Mouse (Mus musculus) T-helper 17 cell (primary cell): Measurements from ENCODE around the gene Git1.

ENCODE experiments used
- in situ Hi-C, 2 experiments: fragments of 300-600 bp; cut with MboI, MseI; formaldehyde crosslinking; loops; 1 replicate in 1 of 2; 2 replicates in 1 of 2; pipeline ENCODE4 v1.15.1; 2025; ENCODE audit warnings: high pct_unique_total_duplicates in 2 of 2

Git1 gene

GRCm38 (mm10) chr11:77499354-77499753 is 6.0 kb downstream of the Git1 start:
- in situ Hi-C loops: loop anchor here in 1 of 2 experiments (10.0 kb wide), 1 partner anchor 1035 kb away; the partner anchor contains the start of genes Ift20 and Tnfaip1

- in situ Hi-C loops: no loop called here
These were observed 7.3 kb downstream of the Git1 start for GRCm38 (mm10) chr11:77500361-77501325.

GRCm38 (mm10) chr11:77501392-77501791 is 8.0 kb downstream of the Git1 start:
- in situ Hi-C loops: no loop called here

GRCm38 (mm10) chr11:77501971-77502370 is 8.6 kb downstream of the Git1 start:
- in situ Hi-C loops: no loop called here

- in situ Hi-C loops: no loop called here
These were observed 9.1 kb downstream of the Git1 start for GRCm38 (mm10) chr11:77502481-77502880.

GRCm38 (mm10) chr11:77503511-77503910 is 10.1 kb downstream of the Git1 start:
- in situ Hi-C loops: no loop called here

GRCm38 (mm10) chr11:77504377-77504776 is 11.0 kb downstream of the Git1 start:
- in situ Hi-C loops: no loop called here

GRCm38 (mm10) chr11:77505291-77505980 is 12.1 kb downstream of the Git1 start:
- in situ Hi-C loops: no loop called here

- in situ Hi-C loops: no loop called here
These were observed 12.9 kb downstream of the Git1 start for GRCm38 (mm10) chr11:77506273-77506672.

- in situ Hi-C loops: no loop called here
These were observed 13.6 kb downstream of the Git1 start for GRCm38 (mm10) chr11:77506941-77507340.

GRCm38 (mm10) chr11:77507426-77507825 is 14.1 kb downstream of the Git1 start:
- in situ Hi-C loops: no loop called here

GRCm38 (mm10) chr11:77508068-77509021 is 15.0 kb downstream of the Git1 start:
- in situ Hi-C loops: no loop called here

- in situ Hi-C loops: no loop called here
These were observed 18.0 kb downstream of the Git1 start for GRCm38 (mm10) chr11:77511336-77511735.

GRCm38 (mm10) chr11:77512891-77513810 is 19.8 kb downstream of the Git1 start:
- in situ Hi-C loops: no loop called here

GRCm38 (mm10) chr11:77513811-77514170 is 20.4 kb downstream of the Git1 start:
- in situ Hi-C loops: no loop called here

GRCm38 (mm10) chr11:77514281-77514831 is 21.0 kb downstream of the Git1 start:
- in situ Hi-C loops: no loop called here

GRCm38 (mm10) chr11:77514832-77515636 is 21.7 kb downstream of the Git1 start, which contains the start of gene Abhd15:
Gene Abhd15, plus strand, starts transcription at chr11:77515121.
- in situ Hi-C loops: no loop called here

- in situ Hi-C loops: no loop called here
These were observed 22.5 kb downstream of the Git1 start, which contains the start of gene Trp53i13 for GRCm38 (mm10) chr11:77515637-77516552. Gene Trp53i13, minus strand, starts transcription at chr11:77515980.
